Mouse (Mus musculus): ENCODE measurements around the gene Poln.

GRCm38 (mm10) chr5:34185051-34185580, 15.9 kb upstream of the Poln start:
- TF ChIP-seq CTCF (IDR thresholded peaks at IDR 0.05; ENCODE audit: control insufficient read depth, insufficient read depth, insufficient read length) (no peak), MYOG (IDR thresholded peaks at IDR 0.05; ENCODE audit: control insufficient read depth, extremely low read depth, insufficient read length) (no peak), USF1 (IDR thresholded peaks at IDR 0.05; ENCODE audit: low read depth) (no peak)
